Mouse (Mus musculus): ENCODE data around the gene Adamts5.

GRCm38 (mm10) chr16:85901581-85901910 is at the start of gene Adamts5:
- TF ChIP-seq POLR2A (IDR thresholded peaks at IDR 0.05; ENCODE audit: low read depth, low read length) = no peak
- no peak for TF ChIP-seq CTCF (IDR thresholded peaks at IDR 0.05; ENCODE audit: extremely low read depth, insufficient read length, insufficient replicate concordance, low read depth, low read length)

Measured in small intestine, adult 2 months (tissue).